Mouse (Mus musculus) lung, embryonic 14.5 days (tissue): ENCODE measurements at regions not wholly inside any gene's neighbourhood (a gene's known extent, or its start where the extent isn't known, plus 50 kb on each side); places are given as distances from the start of the nearest gene placed in this dataset.
A peak's percentile ranks its signal among the peaks of the same experiment; 100 is the strongest.

Source experiments
- ATAC-seq: fragments of 200-750 bp; cut with Nextera tagmentation; 2 replicates; pipeline ENCODE4 v1.8.0; 2017; ENCODE audit warnings: mild to moderate bottlenecking, moderate TSS enrichment, moderate library complexity; ENCODE audit not compliant: insufficient read depth
- DNase-seq: peaks from one replicate; pipeline ENCODE4 v3.0.0-alpha.2; 2015
- H3K27ac ChIP-seq: fragments of 300-500 bp; sonication (generic); 2 replicates; pipeline ENCODE4 v1.5.1; 2014; ENCODE audit warnings: low read depth, mild to moderate bottlenecking, moderate library complexity
- H3K27me3 ChIP-seq: fragments of 300-500 bp; sonication (generic); 2 replicates; pipeline ENCODE4 v1.6.1; 2014; ENCODE audit warnings: low read length, control low read depth; ENCODE audit not compliant: insufficient read depth
- H3K36me3 ChIP-seq: fragments of 300-500 bp; sonication (generic); 2 replicates; pipeline ENCODE4 v1.6.1; 2014; ENCODE audit warnings: control low read depth; ENCODE audit not compliant: insufficient read depth
- H3K4me1 ChIP-seq: fragments of 300-500 bp; sonication (generic); 2 replicates; pipeline ENCODE4 v1.6.1; 2014; ENCODE audit warnings: antibody characterized with exemption, control low read depth; ENCODE audit not compliant: insufficient read depth
- H3K4me2 ChIP-seq: fragments of 300-500 bp; sonication (generic); 2 replicates; pipeline ENCODE4 v1.6.1; 2014; ENCODE audit warnings: mild to moderate bottlenecking
- H3K4me3 ChIP-seq: fragments of 300-500 bp; sonication (generic); 2 replicates; pipeline ENCODE4 v1.5.1; 2014; ENCODE audit warnings: low read depth, low read length
- H3K9ac ChIP-seq: fragments of 300-500 bp; sonication (generic); 2 replicates; pipeline ENCODE4 v1.6.1; 2014
- H3K9me3 ChIP-seq: fragments of 300-500 bp; sonication (generic); 2 replicates; pipeline ENCODE4 v1.6.1; 2016; ENCODE audit warnings: low read depth, low read length, control low read depth
- CTCF ChIP-seq: IDR thresholded peaks from 2 replicates; pipeline ENCODE4 v1.5.1; 2016; ENCODE audit warnings: antibody characterized with exemption, low read depth
- WGBS: fragments of 180-500 bp; shearing (Covaris S2); extraction: QIAGEN DNeasy Blood & Tissue Kit; methylation state at CpG from one replicate; pipeline ENCODE4 v1.1.7; 2014; 5-methylcytosine and 5-hydroxymethylcytosine counted together

GRCm38 (mm10) chr3:128787686-128788085 lies 412.0 kb upstream of the Pitx2 start:
- TF ChIP-seq CTCF, result no peak
- no peak overlapping the region for H3K9ac ChIP-seq
- 40% methylated on average over 5 of the region's 5 CpGs for WGBS
- no peaks in the 10 kb centered on the region for H3K36me3 ChIP-seq
- no peak overlapping the region for H3K4me3 ChIP-seq
- ATAC-seq (peak; percentile 87), DNase-seq (peak; percentile 79)
- H3K27me3 ChIP-seq, result no peaks in the 10 kb centered on the region
- no peaks in the 10 kb centered on the region; the same call in 1 of the 2 replicates for H3K9me3 ChIP-seq
- H3K4me1 ChIP-seq, result no peaks in the 10 kb centered on the region
- no peak overlapping the region for H3K4me2 ChIP-seq
- no peak overlapping the region for H3K27ac ChIP-seq

DNA sequence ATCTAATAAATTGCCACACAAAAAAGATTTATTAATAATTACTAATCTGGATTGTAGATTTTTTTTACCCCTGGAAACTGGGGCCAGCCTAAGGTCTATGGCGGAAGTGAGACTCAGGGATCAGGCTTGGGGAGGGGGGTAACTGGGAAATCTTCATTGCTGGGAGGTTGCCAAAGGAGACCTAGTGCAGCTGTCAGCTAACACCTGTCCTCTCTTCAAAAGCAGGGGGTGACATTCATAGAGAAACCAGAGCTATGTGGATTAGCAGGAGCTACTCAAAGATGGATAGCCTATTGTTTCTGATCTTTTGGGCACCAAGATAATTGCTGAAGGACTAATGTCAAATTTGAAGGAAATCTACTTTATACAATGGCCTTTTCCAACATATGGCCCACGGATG lies 403.7 kb upstream of the Pitx2 start:
- no peak overlapping the region for H3K9ac ChIP-seq
- H3K4me1 ChIP-seq, result no peaks in the 10 kb centered on the region
- no peak overlapping the region for H3K4me3 ChIP-seq
- no peak for TF ChIP-seq CTCF
- ATAC-seq, result no peak
- H3K36me3 ChIP-seq, result no peaks in the 10 kb centered on the region
- H3K27me3 ChIP-seq, result no peaks in the 10 kb centered on the region
- WGBS, result 84% methylated on average over 2 of the region's 2 CpGs
- no peak overlapping the region for H3K4me2 ChIP-seq
- no peaks in the 10 kb centered on the region for H3K9me3 ChIP-seq
- DNase-seq, result no peak
- no peak overlapping the region for H3K27ac ChIP-seq

- no peaks in the 10 kb centered on the region for H3K27me3 ChIP-seq
- no peak overlapping the region for H3K9ac ChIP-seq
- H3K9me3 ChIP-seq, result no peaks in the 10 kb centered on the region
- H3K27ac ChIP-seq, result no peak overlapping the region
- H3K4me1 ChIP-seq, result no peaks in the 10 kb centered on the region
- no peak for TF ChIP-seq CTCF
- 59% methylated on average over 1 of the region's 1 CpGs for WGBS
- H3K4me2 ChIP-seq, result no peak overlapping the region
- no peak for DNase-seq
- no peak for ATAC-seq
- H3K4me3 ChIP-seq, result no peak overlapping the region
- no peaks in the 10 kb centered on the region for H3K36me3 ChIP-seq
Measured at GRCm38 (mm10) chr3:128797829-128798228, 401.8 kb upstream of the Pitx2 start.

- no peaks in the 10 kb centered on the region for H3K4me1 ChIP-seq
- TF ChIP-seq CTCF, result no peak
- no peaks in the 10 kb centered on the region for H3K27me3 ChIP-seq
- H3K9ac ChIP-seq, result no peak overlapping the region
- no peak overlapping the region for H3K4me3 ChIP-seq
- no peak overlapping the region for H3K27ac ChIP-seq
- WGBS, result 22% methylated on average over 12 of the region's 12 CpGs
- no peaks in the 10 kb centered on the region for H3K9me3 ChIP-seq
- H3K4me2 ChIP-seq, result no peak overlapping the region
- ATAC-seq (no peak), DNase-seq (no peak)
- no peaks in the 10 kb centered on the region for H3K36me3 ChIP-seq
Measured at GRCm38 (mm10) chr3:128829371-128830160, 370.1 kb upstream of the Pitx2 start.

DNA sequence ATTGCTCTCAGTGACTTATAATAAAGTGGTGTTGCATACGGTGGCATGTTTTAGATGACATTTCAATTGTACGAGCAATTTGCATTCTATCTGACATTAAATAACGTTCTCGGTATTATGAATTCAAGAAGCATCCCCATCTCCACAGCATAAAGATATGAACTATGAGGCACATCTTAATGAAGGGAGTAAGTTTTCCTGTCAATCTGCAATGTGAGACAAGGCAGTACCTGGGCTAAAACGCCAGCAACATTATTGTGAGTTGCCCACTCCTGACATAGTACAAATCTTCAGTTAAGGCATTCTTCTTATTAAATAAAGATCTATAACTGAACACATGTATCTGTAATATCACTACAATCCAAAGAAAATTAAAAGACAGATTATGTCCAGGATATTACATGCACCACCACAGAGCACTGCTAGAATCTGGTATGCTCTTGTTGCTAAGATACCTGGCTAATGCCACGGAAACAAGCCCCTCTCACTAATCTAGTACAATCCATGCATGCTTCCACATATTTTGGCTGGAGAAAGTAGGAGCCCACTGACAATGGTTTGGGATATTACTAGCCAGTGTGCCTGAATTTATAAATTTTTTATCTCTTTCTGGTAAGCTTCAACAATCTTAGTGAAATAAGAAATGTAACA lies 349.2 kb upstream of the Pitx2 start:
- Histone ChIP-seq H3K27ac (no peak overlapping the region), H3K36me3 (no peaks in the 10 kb centered on the region), H3K4me3 (no peak overlapping the region), H3K27me3 (no peaks in the 10 kb centered on the region), H3K4me2 (no peak overlapping the region), H3K4me1 (no peaks in the 10 kb centered on the region), H3K9me3 (no peaks in the 10 kb centered on the region), H3K9ac (no peak overlapping the region)
- no peak for ATAC-seq
- 73% methylated on average over 6 of the region's 6 CpGs for WGBS
- TF ChIP-seq CTCF, result no peak
- DNase-seq, result no peak

- Histone ChIP-seq H3K27me3 (no peaks in the 10 kb centered on the region), H3K9ac (no peak overlapping the region), H3K9me3 (no peaks in the 10 kb centered on the region), H3K27ac (no peak overlapping the region), H3K4me2 (no peak overlapping the region), H3K4me3 (no peak overlapping the region), H3K4me1 (no peaks in the 10 kb centered on the region), H3K36me3 (no peaks in the 10 kb centered on the region)
- no peak for TF ChIP-seq CTCF
- ATAC-seq, result no peak
- DNase-seq, result no peak
- 65% methylated on average over 5 of the region's 5 CpGs for WGBS
Measured at GRCm38 (mm10) chr3:128856515-128856914, 343.2 kb upstream of the Pitx2 start.

DNA sequence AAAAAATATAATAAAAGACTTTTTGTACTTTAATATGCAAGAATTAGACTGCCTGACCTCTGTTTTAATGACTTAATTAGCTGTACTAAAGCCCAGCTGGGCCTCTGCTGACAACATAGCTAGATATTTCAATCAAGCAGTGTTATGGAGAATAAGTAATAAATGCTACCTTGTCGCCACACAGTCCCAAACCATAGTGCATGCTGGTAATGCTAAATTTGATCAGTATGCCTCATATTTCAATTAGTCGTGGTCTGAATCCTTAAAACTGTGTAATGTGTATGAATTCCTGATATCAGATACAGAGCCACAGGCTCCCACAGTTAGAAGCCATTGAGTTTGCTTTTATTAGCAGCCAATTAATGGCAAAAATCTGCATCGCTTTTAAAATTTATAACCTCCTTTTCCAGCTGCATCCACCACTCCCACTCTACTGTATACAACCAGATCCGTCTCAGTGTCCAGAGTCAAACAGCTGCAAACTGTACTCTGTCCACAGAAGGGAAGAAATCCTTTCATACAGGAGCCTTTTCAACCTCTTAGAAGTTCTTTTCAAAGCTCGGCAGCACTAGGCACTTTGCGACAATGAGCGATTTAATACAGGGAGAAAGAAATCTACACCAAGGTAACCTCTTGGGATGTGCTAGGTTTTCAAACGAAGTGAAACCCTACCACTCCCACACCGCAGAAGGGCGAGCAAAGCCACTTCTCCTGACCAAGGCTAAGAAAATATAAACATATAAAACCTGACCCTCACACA lies 317.8 kb upstream of the Pitx2 start:
- 0 out of 2 replicates have a peak, but pooled peaks have one; percentile 49 for ATAC-seq
- Histone ChIP-seq H3K27ac (no peak overlapping the region), H3K4me2 (peak overlapping the region; percentile 16; the same call in 1 of the 2 replicates), H3K27me3 (no peaks in the 10 kb centered on the region), H3K36me3 (no peaks in the 10 kb centered on the region), H3K4me1 (no peaks in the 10 kb centered on the region), H3K9me3 (no peaks in the 10 kb centered on the region), H3K9ac (no peak overlapping the region), H3K4me3 (no peak overlapping the region)
- 26% methylated on average over 10 of the region's 10 CpGs for WGBS
- TF ChIP-seq CTCF, result no peak
- peak; percentile 41 for DNase-seq
